Mouse (Mus musculus): ENCODE data around the gene Gpc5.

DNA sequence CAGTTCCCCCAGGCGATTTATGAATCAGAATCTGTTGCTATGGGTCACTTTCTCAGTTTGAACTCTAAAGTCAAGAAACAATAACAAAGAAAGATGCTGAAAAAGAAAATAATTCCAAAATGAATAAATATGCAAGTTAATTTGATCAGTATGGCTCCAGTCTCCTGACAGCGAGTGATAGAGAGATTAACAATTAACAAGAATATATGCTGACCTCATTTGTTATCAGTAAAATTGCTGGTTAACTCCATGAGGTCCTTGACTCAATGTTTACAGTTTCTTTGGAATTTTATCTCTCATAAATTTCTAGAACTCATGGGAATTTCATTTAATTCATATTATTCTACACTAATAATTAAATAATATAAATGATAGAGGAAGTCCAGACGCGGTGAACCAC is 1244.2 kb downstream of the Gpc5 start:
- TF ChIP-seq CTCF (IDR thresholded peaks at IDR 0.05; ENCODE audit: insufficient read depth, low read length): no peak
- TF ChIP-seq POLR2A (IDR thresholded peaks at IDR 0.05; ENCODE audit: borderline replicate concordance, extremely low read depth, low read depth, low read length): no peak
